ENCODE assay signal across 8 mouse cellular contexts in genomic region chr4:116074861-116075620, GRCm38 (mm10). TPM values are rescaled to one million over a fixed set of nuclear protein-coding genes. Genes with fewer than 3 reads are reported as not detected.
DNase-seq lines count a peak whose midpoint lies in the region; ATAC-seq lines count a peak whose summit lies in the region.

TSS of gene Uqcrh (minus strand) at chr4:116075071.
TSS of gene Lrrc41 (plus strand) at chr4:116075269.

- peak within 1 kb of the TSS; percentile 99 for H3K4me3 ChIP-seq in hindbrain, embryonic 11.5 days (ENCODE audit: low read depth, low read length)

- no peaks in the 10 kb centered on the region for H3K27me3 ChIP-seq in hindbrain, embryonic 11.5 days (ENCODE audit: control insufficient read depth, insufficient read depth, low read length)

- H3K9ac ChIP-seq in hindbrain, embryonic 11.5 days (ENCODE audit: low read depth, low read length) = peak within 1 kb of the TSS; percentile 98

- under 1% methylated on average over 53 of the region's 55 CpGs for WGBS in hindbrain, embryonic 11.5 days

- peak; percentile 95 for ATAC-seq in hindbrain, embryonic 11.5 days (ENCODE audit: low FRiP score)

- H3K36me3 ChIP-seq in hindbrain, embryonic 11.5 days (ENCODE audit: control insufficient read depth, insufficient read depth, low read length) = no peaks in the 10 kb centered on the region

- DNase-seq in Muller cell, postnatal 12 days (ENCODE audit: inconsistent ontology term) = peak; percentile 98
- peak; percentile 96 for DNase-seq in cerebellum, adult 9-11 months
- DNase-seq in frontal cortex, adult 2 months (ENCODE audit: extremely low spot score in 1 of 2, low spot score in 1 of 2) = peak; percentile 90 to 97
- DNase-seq in hindbrain, embryonic 11.5 days (ENCODE audit: low spot score) = peak; percentile 95
- peak; percentile 94 to 97 for DNase-seq in layer of hippocampus, postnatal 10 days (ENCODE audit: low spot score in 2 of 2)
- peak; percentile 96 for DNase-seq in lung, postnatal 10 days
- peak; percentile 93 for DNase-seq in ovary, postnatal 36 days (ENCODE audit: low spot score)
- peak; percentile 95 for DNase-seq in thymus, postnatal 25 days

- H3K4me2 ChIP-seq in hindbrain, embryonic 11.5 days (replicated peaks; ENCODE audit: low read depth, low read length) = peak within 1 kb of the TSS; percentile 86

- no peaks in the 10 kb centered on the region for H3K9me3 ChIP-seq in hindbrain, embryonic 11.5 days (ENCODE audit: control insufficient read depth, low read length)

- H3K4me1 ChIP-seq in hindbrain, embryonic 11.5 days (replicated peaks; ENCODE audit: control insufficient read depth, insufficient read depth, low read length) = peaks cover 9% of the 10 kb centered on the region

- H3K27ac ChIP-seq in hindbrain, embryonic 11.5 days (ENCODE audit: low read depth, low read length) = peak within 1 kb of the TSS; percentile 98

RNA-seq across cellular contexts. Expression of gene Uqcrh, which starts in this region (rescaled TPM):
- polyA plus RNA-seq in frontal cortex, adult 2 months (2012; rRNA removed) = 645 and 649 TPM in 2 replicates
- 413 and 425 TPM in 2 replicates for polyA plus RNA-seq in hindbrain, embryonic 11.5 days (2014; fragmentation: Nextera tagmentation; extraction: Ambion mirVana)
- 100 to 1,000 TPM; 402 to 460 TPM for total RNA-seq in layer of hippocampus, postnatal 10 days (2021)

RNA-seq across cellular contexts. Expression of gene Lrrc41, which starts in this region (rescaled TPM):
- 34.7 and 34.8 TPM in 2 replicates for polyA plus RNA-seq in frontal cortex, adult 2 months (2012; rRNA removed)
- polyA plus RNA-seq in hindbrain, embryonic 11.5 days (2014; fragmentation: Nextera tagmentation; extraction: Ambion mirVana) = 65.5 and 72.3 TPM in 2 replicates
- total RNA-seq in layer of hippocampus, postnatal 10 days (2021) = 10 to 100 TPM; 51.9 to 52.8 TPM

Comparison
In these comparisons a context has a peak if more than half of its experiments do, and no peak if none do; other contexts are left out.
1. Peak in every context shown above with its lines: DNase-seq, ATAC-seq, H3K4me3 ChIP-seq and H3K27ac ChIP-seq.